Mouse (Mus musculus): ENCODE results near the gene Tfr2. TPM values are rescaled to one million over a fixed set of nuclear protein-coding genes. Genes with fewer than 3 reads are reported as not detected.

Tfr2 gene
- polyA plus RNA-seq, 1 experiment: not detected

DNA sequence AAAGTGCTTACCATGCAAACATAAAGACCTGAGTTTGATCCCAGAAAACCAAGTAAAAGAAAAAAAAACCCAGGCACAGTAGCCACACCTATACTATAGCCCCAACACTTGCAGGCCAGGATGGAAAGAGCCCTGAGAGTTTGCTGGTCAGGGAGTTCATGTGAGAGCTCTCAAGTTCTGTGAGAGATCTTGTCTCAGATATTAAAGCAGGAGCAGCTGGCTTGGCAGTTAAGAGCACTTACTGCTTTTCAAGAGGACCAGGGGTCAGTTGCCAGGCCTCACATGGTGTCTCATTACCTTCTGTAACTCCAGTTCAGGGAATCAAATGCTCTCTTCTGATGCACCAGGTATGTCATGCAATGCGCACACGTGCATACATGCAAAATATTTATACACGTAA, 34.9 kb upstream of the Tfr2 start:
- TF ChIP-seq CTCF (IDR thresholded peaks at IDR 0.05; ENCODE audit: low read depth, low read length) (no peak), POLR2A (IDR thresholded peaks at IDR 0.05; ENCODE audit: borderline replicate concordance, low read depth, low read length) (no peak)
- H3K4me3 ChIP-seq (ENCODE audit: insufficient read depth, low read length): no peak overlapping the region
- peak overlapping the region; percentile 43; the same call in 1 of the 2 replicates for H3K27ac ChIP-seq (ENCODE audit: insufficient read depth, low read depth, low read length)
- H3K4me1 ChIP-seq (ENCODE audit: control insufficient read depth, insufficient read depth, low read length): peaks cover 36% of the 10 kb centered on the region

DNA sequence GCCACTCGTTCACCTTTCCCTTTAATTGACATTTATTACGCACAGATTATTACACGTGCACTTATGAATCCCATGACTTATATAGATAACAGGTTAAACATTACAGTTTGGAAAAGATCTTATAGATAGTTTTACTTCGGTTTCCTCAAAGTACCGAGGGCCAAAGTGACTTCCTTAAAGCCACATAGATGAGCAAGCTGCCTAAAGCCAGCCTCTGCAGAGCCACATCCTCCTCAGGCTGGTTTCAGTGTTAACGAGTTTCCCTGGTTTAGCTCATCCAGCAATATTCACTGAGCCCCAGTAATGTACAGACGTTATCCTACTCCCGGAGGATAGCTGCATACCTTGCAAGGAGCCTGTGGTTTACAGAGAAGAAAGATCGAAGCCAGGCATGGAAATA, 34.3 kb upstream of the Tfr2 start:
- Histone ChIP-seq H3K4me3 (ENCODE audit: insufficient read depth, low read length) (no peak overlapping the region), H3K27ac (ENCODE audit: insufficient read depth, low read depth, low read length) (peak overlapping the region; percentile 43), H3K4me1 (ENCODE audit: control insufficient read depth, insufficient read depth, low read length) (peaks cover 33% of the 10 kb centered on the region)
- no peak for TF ChIP-seq POLR2A (IDR thresholded peaks at IDR 0.05; ENCODE audit: borderline replicate concordance, low read depth, low read length)

DNA sequence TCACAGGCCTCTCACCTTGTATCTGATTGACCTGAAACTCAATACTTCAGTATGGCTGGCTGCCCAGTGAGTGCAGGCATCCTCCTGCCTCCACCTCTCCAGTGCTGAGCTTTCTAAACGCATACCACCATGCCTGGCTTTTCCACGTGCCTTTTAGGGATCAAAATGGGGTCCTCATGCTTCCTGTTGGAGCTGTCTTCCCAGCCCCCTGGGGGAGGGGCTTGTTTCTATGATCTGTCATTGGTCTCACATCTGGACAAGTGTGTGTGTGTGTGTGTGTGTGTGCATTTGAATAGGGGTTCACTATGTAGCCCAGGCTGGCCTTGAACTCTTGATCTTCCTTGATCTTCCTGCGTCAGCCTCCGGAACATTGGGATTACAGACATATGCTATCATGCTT, 32.2 kb upstream of the Tfr2 start:
- Histone ChIP-seq H3K27ac (ENCODE audit: insufficient read depth, low read depth, low read length) (no peak overlapping the region), H3K4me1 (ENCODE audit: control insufficient read depth, insufficient read depth, low read length) (peaks cover 34% of the 10 kb centered on the region), H3K4me3 (ENCODE audit: insufficient read depth, low read length) (no peak overlapping the region)
- TF ChIP-seq POLR2A (IDR thresholded peaks at IDR 0.05; ENCODE audit: borderline replicate concordance, low read depth, low read length) (no peak), CTCF (IDR thresholded peaks at IDR 0.05; ENCODE audit: low read depth, low read length) (no peak)

DNA sequence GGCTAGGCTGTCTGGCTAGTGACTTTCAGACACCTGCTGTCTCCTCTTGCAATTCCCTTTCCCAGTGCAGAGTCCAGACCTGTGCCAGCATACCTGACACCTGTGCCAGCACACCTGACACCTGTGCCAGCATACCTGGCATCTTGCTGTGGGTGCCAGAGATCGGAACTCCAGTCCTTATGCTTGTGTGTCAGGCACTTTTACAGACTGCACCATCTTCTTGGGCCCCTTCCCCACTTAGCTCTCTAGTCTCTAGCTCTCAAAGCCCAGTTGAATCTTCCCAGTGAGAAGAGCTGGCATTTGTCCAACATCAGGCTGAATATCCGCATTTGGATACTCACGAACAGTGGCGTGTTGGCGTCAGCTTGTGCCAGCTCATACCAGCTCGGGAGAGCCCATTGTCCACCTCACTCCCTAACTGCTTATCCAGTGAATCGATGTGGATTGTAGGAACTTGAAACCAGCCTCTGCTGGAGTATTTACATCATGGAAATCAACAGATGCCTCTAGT, 30.3 kb upstream of the Tfr2 start:
- no peak for TF ChIP-seq POLR2A (IDR thresholded peaks at IDR 0.05; ENCODE audit: borderline replicate concordance, low read depth, low read length)
- no peak for TF ChIP-seq CTCF (IDR thresholded peaks at IDR 0.05; ENCODE audit: low read depth, low read length)
- Histone ChIP-seq H3K4me3 (ENCODE audit: insufficient read depth, low read length) (no peak overlapping the region), H3K4me1 (ENCODE audit: control insufficient read depth, insufficient read depth, low read length) (peaks cover 28% of the 10 kb centered on the region), H3K27ac (ENCODE audit: insufficient read depth, low read depth, low read length) (no peak overlapping the region)

DNA sequence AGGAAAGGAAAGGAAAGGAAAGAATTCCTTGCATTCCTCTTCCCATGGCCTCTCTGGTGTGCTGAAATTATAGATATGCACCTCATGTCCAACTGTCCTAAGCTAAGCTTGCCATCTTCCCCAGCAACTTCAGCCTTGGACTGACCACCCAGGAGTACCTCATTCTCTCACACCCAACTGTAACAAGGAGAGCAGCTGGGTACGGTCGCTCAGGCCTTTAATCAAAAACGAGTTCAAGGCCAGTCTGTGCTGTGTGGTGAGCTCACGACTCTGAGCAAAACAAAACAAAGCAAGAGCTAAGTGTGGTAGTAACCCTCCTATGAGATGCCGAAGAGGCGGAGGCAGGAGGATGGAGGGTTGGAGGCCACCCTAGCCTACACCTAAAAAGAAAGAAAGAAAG, 28.6 kb upstream of the Tfr2 start:
- no peak overlapping the region for H3K27ac ChIP-seq (ENCODE audit: insufficient read depth, low read depth, low read length)
- H3K4me1 ChIP-seq (ENCODE audit: control insufficient read depth, insufficient read depth, low read length): peaks cover 14% of the 10 kb centered on the region
- no peak overlapping the region for H3K4me3 ChIP-seq (ENCODE audit: insufficient read depth, low read length)
- TF ChIP-seq POLR2A (IDR thresholded peaks at IDR 0.05; ENCODE audit: borderline replicate concordance, low read depth, low read length): no peak
- no peak for TF ChIP-seq CTCF (IDR thresholded peaks at IDR 0.05; ENCODE audit: low read depth, low read length)

DNA sequence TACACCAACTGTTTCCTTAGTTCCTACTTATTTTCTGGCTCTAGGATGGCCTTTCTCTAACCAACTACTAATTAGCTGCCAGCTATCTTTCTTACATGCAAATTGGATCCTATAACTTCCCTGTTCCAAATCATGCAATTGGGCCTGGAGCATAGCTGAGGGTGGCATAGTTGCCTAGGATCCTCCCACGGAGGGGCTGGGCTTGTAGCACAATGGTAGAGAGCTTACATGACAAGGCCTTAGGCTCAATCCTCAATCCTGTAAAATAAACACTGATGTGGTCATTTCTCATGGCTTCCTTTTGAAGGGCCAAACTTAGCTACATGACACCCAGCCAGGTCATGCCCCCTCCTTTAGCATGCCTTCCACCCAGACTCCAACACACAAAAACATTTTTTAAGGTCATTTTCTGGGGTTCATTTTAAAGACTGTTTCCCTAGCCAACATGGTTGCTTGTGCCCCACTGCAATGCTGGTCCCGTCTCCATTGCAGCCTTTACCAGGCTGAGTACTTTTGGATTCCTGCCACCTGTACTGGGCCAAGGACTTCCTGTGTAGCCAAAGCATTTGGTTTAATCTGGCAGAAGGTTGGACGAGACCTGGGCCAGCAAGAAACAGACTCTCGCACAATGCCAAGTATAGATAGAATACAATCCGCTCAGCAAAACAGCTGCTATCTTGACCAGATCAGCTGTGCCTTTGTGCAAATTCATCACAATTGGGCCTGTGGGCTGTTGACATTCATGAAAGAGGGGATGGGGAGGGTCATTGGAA, 27.7 kb upstream of the Tfr2 start:
- Histone ChIP-seq H3K27ac (ENCODE audit: insufficient read depth, low read depth, low read length) (no peak overlapping the region), H3K4me1 (ENCODE audit: control insufficient read depth, insufficient read depth, low read length) (peaks cover 10% of the 10 kb centered on the region), H3K4me3 (ENCODE audit: insufficient read depth, low read length) (no peak overlapping the region)
- TF ChIP-seq CTCF (IDR thresholded peaks at IDR 0.05; ENCODE audit: low read depth, low read length) (no peak), POLR2A (IDR thresholded peaks at IDR 0.05; ENCODE audit: borderline replicate concordance, low read depth, low read length) (no peak)

DNA sequence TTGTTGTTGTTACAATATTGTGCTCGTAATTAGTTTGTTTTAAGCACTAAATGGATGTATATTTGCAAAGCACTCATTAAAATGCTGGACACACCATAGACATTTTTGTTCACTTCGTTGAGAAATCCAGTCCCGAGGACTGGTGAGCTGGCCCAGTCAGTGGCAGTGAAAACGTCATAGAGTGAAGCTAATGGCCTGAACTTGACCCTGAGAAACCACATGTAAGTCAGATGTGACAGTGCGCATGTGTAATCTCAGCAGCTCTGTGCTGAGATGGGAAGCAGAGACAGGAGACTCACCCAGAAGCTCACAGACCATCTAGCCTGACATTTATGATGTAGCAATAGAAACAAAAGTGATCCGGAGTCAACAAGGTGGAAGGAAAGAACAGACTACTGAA, 24.7 kb upstream of the Tfr2 start:
- H3K4me3 ChIP-seq (ENCODE audit: insufficient read depth, low read length): no peak overlapping the region
- TF ChIP-seq CTCF (IDR thresholded peaks at IDR 0.05; ENCODE audit: low read depth, low read length) (no peak), POLR2A (IDR thresholded peaks at IDR 0.05; ENCODE audit: borderline replicate concordance, low read depth, low read length) (no peak)

DNA sequence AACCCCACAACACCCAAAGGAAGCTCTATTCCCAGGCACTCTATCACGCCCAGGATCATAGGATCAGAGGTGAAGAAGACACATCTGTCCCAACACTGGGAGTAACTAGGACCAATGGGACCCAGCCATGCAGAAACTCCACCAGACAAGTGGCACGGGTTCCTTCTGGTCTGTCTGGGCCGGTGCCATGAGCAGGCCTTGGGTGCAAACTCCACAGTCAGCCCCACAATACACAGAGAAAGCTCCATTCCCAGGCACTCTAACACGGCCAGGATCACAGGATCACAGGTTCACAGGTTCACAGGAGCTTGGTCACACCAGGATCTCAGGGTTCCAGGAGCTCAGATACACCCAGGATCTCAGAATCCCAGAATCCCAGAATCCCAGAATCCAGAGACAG, 24.0 kb upstream of the Tfr2 start:
- H3K4me1 ChIP-seq (ENCODE audit: control insufficient read depth, insufficient read depth, low read length): 0 out of 2 replicates have a peak, but pooled peaks cover 2% of the 10 kb centered on the region
- no peak overlapping the region for H3K27ac ChIP-seq (ENCODE audit: insufficient read depth, low read depth, low read length)
- no peak for TF ChIP-seq POLR2A (IDR thresholded peaks at IDR 0.05; ENCODE audit: borderline replicate concordance, low read depth, low read length)
- no peak for TF ChIP-seq CTCF (IDR thresholded peaks at IDR 0.05; ENCODE audit: low read depth, low read length)
- no peak overlapping the region for H3K4me3 ChIP-seq (ENCODE audit: insufficient read depth, low read length)

More for the DNA sequence above, 24.7 kb upstream of the Tfr2 start:
- H3K4me1 ChIP-seq (ENCODE audit: control insufficient read depth, insufficient read depth, low read length): 0 out of 2 replicates have a peak, but pooled peaks cover 2% of the 10 kb centered on the region
- H3K27ac ChIP-seq (ENCODE audit: insufficient read depth, low read depth, low read length): no peak overlapping the region

DNA sequence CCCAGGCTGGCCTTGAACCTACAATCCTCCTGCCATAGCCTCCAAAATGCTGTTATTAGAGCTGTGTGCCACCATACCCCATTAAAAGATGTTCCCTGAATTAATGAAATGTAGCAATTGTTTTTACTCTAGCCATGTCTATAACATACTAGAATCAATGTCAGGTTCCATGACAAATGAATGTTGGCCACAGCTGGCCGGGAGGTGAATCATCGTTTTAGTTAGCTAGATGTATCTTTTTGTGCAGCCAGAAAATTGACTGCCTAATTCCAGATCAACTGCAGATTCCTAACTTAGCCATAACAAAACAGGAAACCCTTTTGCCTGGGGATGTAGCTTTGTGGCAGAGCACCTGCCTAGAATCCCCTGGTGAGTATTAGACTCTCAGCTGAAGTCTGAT, 19.8 kb upstream of the Tfr2 start:
- Histone ChIP-seq H3K27ac (ENCODE audit: insufficient read depth, low read depth, low read length) (no peak overlapping the region), H3K4me3 (ENCODE audit: insufficient read depth, low read length) (no peak overlapping the region), H3K4me1 (ENCODE audit: control insufficient read depth, insufficient read depth, low read length) (no peaks in the 10 kb centered on the region)
- TF ChIP-seq CTCF (IDR thresholded peaks at IDR 0.05; ENCODE audit: low read depth, low read length) (no peak), POLR2A (IDR thresholded peaks at IDR 0.05; ENCODE audit: borderline replicate concordance, low read depth, low read length) (no peak)

DNA sequence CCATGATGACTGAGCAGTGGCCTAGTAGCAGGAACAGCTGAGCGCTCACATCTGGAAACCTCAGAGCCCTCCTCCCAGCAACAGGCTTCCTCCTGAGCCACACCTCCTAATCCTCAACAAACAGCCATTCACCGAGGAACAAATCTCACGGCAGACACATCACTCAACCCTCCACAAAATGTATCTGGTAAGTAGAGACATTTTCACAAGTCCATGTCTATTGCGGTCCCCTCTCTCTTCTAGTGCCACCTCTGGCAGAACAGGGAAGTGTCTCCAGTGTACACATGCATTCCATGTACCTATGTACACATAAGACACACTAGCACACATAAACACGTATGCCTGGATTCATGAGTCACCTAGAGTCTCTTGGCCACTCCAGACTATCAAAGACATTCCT, 18.5 kb upstream of the Tfr2 start:
- no peak for TF ChIP-seq CTCF (IDR thresholded peaks at IDR 0.05; ENCODE audit: low read depth, low read length)
- no peak for TF ChIP-seq POLR2A (IDR thresholded peaks at IDR 0.05; ENCODE audit: borderline replicate concordance, low read depth, low read length)
- no peak overlapping the region for H3K4me3 ChIP-seq (ENCODE audit: insufficient read depth, low read length)

More for the DNA sequence above, 18.5 kb upstream of the Tfr2 start:
- Histone ChIP-seq H3K4me1 (ENCODE audit: control insufficient read depth, insufficient read depth, low read length) (no peaks in the 10 kb centered on the region), H3K27ac (ENCODE audit: insufficient read depth, low read depth, low read length) (no peak overlapping the region)
